Mouse (Mus musculus): ENCODE measurements around the gene Inpp5f. TPM values are rescaled to one million over a fixed set of nuclear protein-coding genes. Genes with fewer than 3 reads are reported as not detected.
A peak's percentile ranks its signal among the peaks of the same experiment; 100 is the strongest.
"Not testable (repeated sequence)": the region's sequence is repeated elsewhere in the genome, so short reads cannot be mapped to it uniquely, and the experiment has no call there.

Gene Inpp5f
- polyA plus RNA-seq, 1 experiment from 2014 or later, result 20.1 TPM

DNA sequence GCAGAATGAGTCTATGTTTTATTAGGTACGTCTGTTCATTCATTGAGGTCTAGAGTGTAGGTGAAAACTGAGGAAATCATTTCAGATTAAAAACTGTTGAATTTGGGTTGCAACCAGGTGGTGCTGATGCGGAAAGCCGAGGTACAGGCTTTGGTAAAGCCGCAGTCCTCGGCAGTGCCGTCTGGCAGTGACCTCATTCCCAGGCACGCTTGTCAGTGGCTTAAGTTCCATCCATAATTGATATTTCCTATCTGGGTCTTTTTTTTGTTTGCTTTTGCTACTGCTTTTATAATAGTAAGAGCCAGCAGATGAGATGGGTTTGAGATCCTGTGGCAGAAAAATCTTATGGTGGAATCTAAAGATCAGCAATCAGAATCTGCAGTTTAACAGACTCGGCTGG, 78.2 kb downstream of the Inpp5f start:
- peaks cover 30% of the 10 kb centered on the region for H3K9me3 ChIP-seq (ENCODE audit: control insufficient read depth, low read length)
- no peak overlapping the region for H3K27ac ChIP-seq (replicated peaks; ENCODE audit: low read depth, low read length)
- 81% methylated on average over 8 of the region's 8 CpGs for WGBS
- ATAC-seq (ENCODE audit: low read depth) (no peak), DNase-seq (ENCODE audit: low spot score) (no peak)
- no peak overlapping the region for H3K4me3 ChIP-seq (ENCODE audit: low read depth, low read length)
- peaks cover 71% of the 10 kb centered on the region for H3K36me3 ChIP-seq (ENCODE audit: control insufficient read depth, insufficient read depth, low read length)
- no peak overlapping the region for H3K4me2 ChIP-seq (ENCODE audit: low read depth, low read length)
- no peaks in the 10 kb centered on the region for H3K4me1 ChIP-seq (ENCODE audit: control insufficient read depth, insufficient read depth, low read length)
- no peaks in the 10 kb centered on the region for H3K27me3 ChIP-seq (replicated peaks; ENCODE audit: control insufficient read depth, insufficient read depth, low read length)
- no peak overlapping the region for H3K9ac ChIP-seq (ENCODE audit: low read depth, low read length)

DNA sequence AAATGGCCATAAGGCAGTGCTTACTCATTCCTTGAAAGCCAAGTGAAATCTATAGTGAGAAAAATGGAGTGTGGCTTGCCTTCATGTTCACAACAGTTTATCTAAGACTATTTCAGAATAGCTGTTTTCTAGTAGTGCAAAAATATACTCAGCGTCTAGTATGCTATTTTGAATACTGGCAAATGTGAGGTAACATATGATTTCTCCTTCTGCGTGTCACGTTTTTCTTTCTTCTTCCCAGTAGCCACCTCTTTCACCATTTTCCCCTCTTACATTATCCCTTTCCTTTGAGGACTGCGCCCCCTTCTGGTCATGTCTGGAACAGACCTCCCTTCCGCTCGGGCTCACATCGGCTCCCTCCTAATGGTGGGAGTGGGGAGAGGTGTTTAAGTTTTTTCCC, 78.9 kb downstream of the Inpp5f start:
- H3K36me3 ChIP-seq (ENCODE audit: control insufficient read depth, insufficient read depth, low read length), result peaks cover 71% of the 10 kb centered on the region

DNA sequence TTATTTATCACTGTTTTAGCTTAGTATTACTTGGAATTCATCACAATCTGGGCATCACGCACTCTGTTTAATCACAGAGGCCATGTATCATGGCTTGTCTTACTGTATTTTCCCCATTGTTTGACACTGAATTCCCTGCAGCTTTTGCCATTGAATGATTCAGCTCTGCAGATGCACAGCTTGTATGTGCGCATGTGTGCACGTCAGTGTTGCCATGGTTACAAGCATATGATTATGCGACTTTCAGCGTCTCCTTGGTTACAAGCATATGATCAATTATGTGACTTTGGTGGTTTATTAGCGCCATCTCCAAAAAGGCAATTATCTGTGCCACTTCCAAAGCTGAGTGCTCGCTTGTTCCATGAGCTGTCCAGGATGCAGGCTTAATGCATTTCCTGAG, 79.7 kb downstream of the Inpp5f start:
- H3K4me1 ChIP-seq (ENCODE audit: control insufficient read depth, insufficient read depth, low read length), result no peaks in the 10 kb centered on the region
- H3K4me2 ChIP-seq (ENCODE audit: low read depth, low read length), result no peak overlapping the region
- H3K4me3 ChIP-seq (ENCODE audit: low read depth, low read length), result no peak overlapping the region
- no peak overlapping the region for H3K27ac ChIP-seq (replicated peaks; ENCODE audit: low read depth, low read length)
- peaks cover 26% of the 10 kb centered on the region for H3K9me3 ChIP-seq (ENCODE audit: control insufficient read depth, low read length)
- ATAC-seq (ENCODE audit: low read depth), result 0 out of 2 replicates have a peak, but pooled peaks have one; percentile 23
- WGBS, result 77% methylated on average over 7 of the region's 7 CpGs
- peaks cover 71% of the 10 kb centered on the region for H3K36me3 ChIP-seq (ENCODE audit: control insufficient read depth, insufficient read depth, low read length)
- H3K9ac ChIP-seq (ENCODE audit: low read depth, low read length), result no peak overlapping the region
- DNase-seq (ENCODE audit: low spot score), result peak; percentile 15
- no peaks in the 10 kb centered on the region for H3K27me3 ChIP-seq (replicated peaks; ENCODE audit: control insufficient read depth, insufficient read depth, low read length)

More for the DNA sequence above, 78.9 kb downstream of the Inpp5f start:
- Histone ChIP-seq H3K9ac (ENCODE audit: low read depth, low read length) (no peak overlapping the region), H3K27me3 (replicated peaks; ENCODE audit: control insufficient read depth, insufficient read depth, low read length) (no peaks in the 10 kb centered on the region), H3K27ac (replicated peaks; ENCODE audit: low read depth, low read length) (no peak overlapping the region), H3K4me2 (ENCODE audit: low read depth, low read length) (no peak overlapping the region), H3K4me1 (ENCODE audit: control insufficient read depth, insufficient read depth, low read length) (no peaks in the 10 kb centered on the region), H3K4me3 (ENCODE audit: low read depth, low read length) (no peak overlapping the region), H3K9me3 (ENCODE audit: control insufficient read depth, low read length) (peaks cover 30% of the 10 kb centered on the region)
- WGBS, result 14% methylated on average over 7 of the region's 7 CpGs
- DNase-seq (ENCODE audit: low spot score), result peak; percentile 66
- peak; percentile 67; the same call in 1 of the 2 replicates for ATAC-seq (ENCODE audit: low read depth)

DNA sequence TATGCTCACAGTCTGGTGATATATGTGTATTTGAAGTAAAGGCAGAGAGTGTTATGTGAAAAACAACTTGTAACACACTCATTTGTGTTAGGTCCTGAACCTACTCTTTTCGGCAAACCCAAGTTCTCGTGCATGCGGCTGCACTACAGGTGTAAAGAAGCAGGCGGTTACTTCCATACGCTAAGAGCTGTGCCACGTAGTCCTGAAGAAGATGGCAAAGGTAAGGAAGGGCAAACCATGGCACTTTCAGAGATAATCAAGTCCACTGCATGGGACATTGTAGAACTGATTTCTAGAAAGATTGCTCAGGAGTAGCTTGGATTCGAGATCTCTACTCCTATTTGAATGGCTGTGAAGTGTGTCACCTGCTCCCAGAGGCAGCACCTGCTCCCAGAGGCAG, 81.0 kb downstream of the Inpp5f start:
- no peaks in the 10 kb centered on the region for H3K27me3 ChIP-seq (replicated peaks; ENCODE audit: control insufficient read depth, insufficient read depth, low read length)
- H3K36me3 ChIP-seq (ENCODE audit: control insufficient read depth, insufficient read depth, low read length), result peaks cover 68% of the 10 kb centered on the region
- 90% methylated on average over 7 of the region's 7 CpGs for WGBS
- H3K27ac ChIP-seq (replicated peaks; ENCODE audit: low read depth, low read length), result no peak overlapping the region
- H3K9me3 ChIP-seq (ENCODE audit: control insufficient read depth, low read length), result peaks cover 23% of the 10 kb centered on the region
- H3K4me3 ChIP-seq (ENCODE audit: low read depth, low read length), result no peak overlapping the region
- H3K4me1 ChIP-seq (ENCODE audit: control insufficient read depth, insufficient read depth, low read length), result no peaks in the 10 kb centered on the region
- H3K4me2 ChIP-seq (ENCODE audit: low read depth, low read length), result no peak overlapping the region
- ATAC-seq (ENCODE audit: low read depth), result no peak
- no peak for DNase-seq (ENCODE audit: low spot score)
- no peak overlapping the region for H3K9ac ChIP-seq (ENCODE audit: low read depth, low read length)

DNA sequence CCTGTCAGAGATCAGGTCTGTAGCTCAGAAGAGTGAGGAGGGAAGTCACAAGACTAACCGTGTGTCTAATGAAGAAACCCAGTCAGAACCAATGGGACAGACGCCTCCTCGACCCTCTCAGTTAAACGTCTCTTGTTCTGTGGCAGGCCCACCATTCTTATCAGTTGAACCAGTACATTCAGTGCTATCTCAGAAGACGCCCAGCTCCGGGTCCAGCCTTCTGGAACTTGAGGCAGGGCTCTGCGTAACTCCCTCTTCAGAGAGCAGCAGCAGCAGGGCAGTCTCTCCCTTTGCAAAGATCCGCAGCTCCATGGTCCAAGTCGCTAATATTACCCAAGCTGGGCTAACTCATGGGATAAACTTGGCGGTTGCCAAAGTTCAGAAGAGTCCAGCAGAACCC, 83.7 kb downstream of the Inpp5f start:
- Histone ChIP-seq H3K9ac (ENCODE audit: low read depth, low read length) (no peak overlapping the region), H3K4me3 (ENCODE audit: low read depth, low read length) (no peak overlapping the region), H3K9me3 (ENCODE audit: control insufficient read depth, low read length) (no peaks in the 10 kb centered on the region), H3K27me3 (replicated peaks; ENCODE audit: control insufficient read depth, insufficient read depth, low read length) (no peaks in the 10 kb centered on the region), H3K4me2 (ENCODE audit: low read depth, low read length) (no peak overlapping the region), H3K27ac (replicated peaks; ENCODE audit: low read depth, low read length) (no peak overlapping the region), H3K4me1 (ENCODE audit: control insufficient read depth, insufficient read depth, low read length) (no peaks in the 10 kb centered on the region), H3K36me3 (ENCODE audit: control insufficient read depth, insufficient read depth, low read length) (peaks cover 71% of the 10 kb centered on the region)
- DNase-seq (ENCODE audit: low spot score) (no peak), ATAC-seq (ENCODE audit: low read depth) (no peak)
- WGBS, result 91% methylated on average over 10 of the region's 10 CpGs

DNA sequence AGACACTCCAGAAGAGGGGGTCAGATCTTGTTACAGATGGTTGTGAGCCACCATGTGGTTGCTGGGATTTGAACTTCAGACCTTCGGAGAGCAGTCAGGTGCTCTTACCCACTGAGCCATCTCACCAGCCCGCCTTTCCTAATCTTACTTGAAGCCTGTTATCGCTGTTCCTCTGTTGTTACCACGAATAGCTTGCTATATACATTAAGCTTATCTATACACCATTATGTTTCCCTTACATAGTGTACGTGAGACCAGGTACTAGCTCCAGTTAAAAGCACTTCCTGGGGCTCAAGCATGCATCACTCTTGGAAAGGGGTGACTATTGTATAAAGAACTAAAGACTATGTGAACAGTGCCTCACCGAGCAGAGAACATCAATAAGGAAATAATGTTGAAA, 88.8 kb downstream of the Inpp5f start:
- peaks cover 94% of the 10 kb centered on the region for H3K36me3 ChIP-seq (ENCODE audit: control insufficient read depth, insufficient read depth, low read length)
- not testable (repeated sequence) for ATAC-seq (ENCODE audit: low read depth); H3K9me3 ChIP-seq (ENCODE audit: control insufficient read depth, low read length); H3K4me3 ChIP-seq (ENCODE audit: low read depth, low read length); H3K27me3 ChIP-seq (replicated peaks; ENCODE audit: control insufficient read depth, insufficient read depth, low read length); H3K4me2 ChIP-seq (ENCODE audit: low read depth, low read length); H3K4me1 ChIP-seq (ENCODE audit: control insufficient read depth, insufficient read depth, low read length); H3K27ac ChIP-seq (replicated peaks; ENCODE audit: low read depth, low read length); H3K9ac ChIP-seq (ENCODE audit: low read depth, low read length); DNase-seq (ENCODE audit: low spot score)
- WGBS, result 88% methylated on average over 6 of the region's 6 CpGs

DNA sequence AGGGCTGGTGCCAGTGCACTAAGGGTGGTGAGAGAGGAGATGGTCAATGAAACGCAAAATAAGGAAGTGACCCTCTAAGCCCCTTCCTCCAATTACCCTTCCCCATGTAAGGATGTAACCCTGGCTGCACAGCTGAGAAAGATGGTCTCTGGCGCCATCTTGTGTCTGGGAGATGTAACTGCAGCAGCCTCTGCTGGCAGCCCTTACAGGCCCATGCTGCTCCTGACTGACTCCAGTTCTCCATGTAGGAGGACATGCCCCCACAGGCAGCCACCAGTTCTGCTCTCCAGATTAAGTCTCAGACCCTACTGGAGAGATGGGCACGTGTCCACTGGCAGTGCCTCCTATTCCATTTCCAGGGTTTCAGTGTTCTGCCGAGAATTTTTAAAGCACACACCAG, 94.6 kb downstream of the Inpp5f start:
- Histone ChIP-seq H3K4me2 (ENCODE audit: low read depth, low read length) (no peak overlapping the region), H3K27ac (replicated peaks; ENCODE audit: low read depth, low read length) (no peak overlapping the region), H3K4me3 (ENCODE audit: low read depth, low read length) (no peak overlapping the region), H3K4me1 (ENCODE audit: control insufficient read depth, insufficient read depth, low read length) (no peaks in the 10 kb centered on the region), H3K36me3 (ENCODE audit: control insufficient read depth, insufficient read depth, low read length) (peaks cover 95% of the 10 kb centered on the region), H3K9ac (ENCODE audit: low read depth, low read length) (no peak overlapping the region), H3K9me3 (ENCODE audit: control insufficient read depth, low read length) (no peaks in the 10 kb centered on the region), H3K27me3 (replicated peaks; ENCODE audit: control insufficient read depth, insufficient read depth, low read length) (no peaks in the 10 kb centered on the region)
- peak; percentile 85 for ATAC-seq (ENCODE audit: low read depth)
- WGBS, result 21% methylated on average over 4 of the region's 4 CpGs
- DNase-seq (ENCODE audit: low spot score), result peak; percentile 61

DNA sequence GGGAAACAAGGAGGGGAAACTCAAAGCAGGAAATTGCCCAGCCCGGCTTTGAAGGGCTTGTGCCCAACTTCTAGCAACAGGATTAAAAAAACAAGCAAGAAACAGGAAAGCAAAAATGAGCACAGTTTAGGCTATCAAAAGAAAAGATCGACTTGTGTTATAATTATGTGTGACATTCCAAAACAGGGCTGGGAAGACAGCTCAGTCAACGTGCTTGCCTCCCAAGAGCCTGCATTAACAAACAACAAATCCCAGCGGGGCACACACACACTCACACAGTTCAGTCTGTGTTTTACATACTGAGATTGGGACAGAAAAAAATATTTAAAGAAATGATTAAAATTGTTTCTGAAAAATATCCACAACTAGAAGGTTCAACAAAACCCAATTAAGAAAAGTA, 106.9 kb downstream of the Inpp5f start:
- 67% methylated on average over 4 of the region's 4 CpGs for WGBS
- Histone ChIP-seq H3K4me1 (ENCODE audit: control insufficient read depth, insufficient read depth, low read length) (no peaks in the 10 kb centered on the region), H3K27me3 (replicated peaks; ENCODE audit: control insufficient read depth, insufficient read depth, low read length) (no peaks in the 10 kb centered on the region), H3K36me3 (ENCODE audit: control insufficient read depth, insufficient read depth, low read length) (peaks cover 88% of the 10 kb centered on the region), H3K4me2 (ENCODE audit: low read depth, low read length) (no peak overlapping the region), H3K27ac (replicated peaks; ENCODE audit: low read depth, low read length) (no peak overlapping the region), H3K9me3 (ENCODE audit: control insufficient read depth, low read length) (no peaks in the 10 kb centered on the region), H3K9ac (ENCODE audit: low read depth, low read length) (no peak overlapping the region), H3K4me3 (ENCODE audit: low read depth, low read length) (no peak overlapping the region)
- no peak for ATAC-seq (ENCODE audit: low read depth)
- no peak for DNase-seq (ENCODE audit: low spot score)

DNA sequence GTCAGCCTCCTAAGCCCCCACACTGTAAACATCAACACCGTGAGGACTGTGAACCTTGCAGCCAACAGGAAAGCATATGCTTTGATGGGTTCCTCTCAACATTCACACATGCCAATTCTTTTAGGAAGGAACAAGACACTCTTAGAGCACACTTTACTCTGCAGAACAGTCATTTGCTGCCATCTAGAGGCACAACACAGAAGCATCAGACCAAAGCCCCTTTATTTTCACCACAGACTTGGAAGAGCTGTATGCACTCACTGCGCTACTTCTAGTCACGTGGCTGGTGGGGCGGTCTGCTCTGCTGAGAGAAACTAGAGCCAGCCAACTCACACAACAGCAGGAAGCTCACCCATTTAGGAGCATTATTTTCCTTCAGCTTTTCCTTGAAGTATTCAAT, 113.6 kb downstream of the Inpp5f start:
- Histone ChIP-seq H3K27me3 (replicated peaks; ENCODE audit: control insufficient read depth, insufficient read depth, low read length) (no peaks in the 10 kb centered on the region), H3K9ac (ENCODE audit: low read depth, low read length) (no peak overlapping the region), H3K9me3 (ENCODE audit: control insufficient read depth, low read length) (no peaks in the 10 kb centered on the region), H3K36me3 (ENCODE audit: control insufficient read depth, insufficient read depth, low read length) (peaks cover 30% of the 10 kb centered on the region), H3K4me2 (ENCODE audit: low read depth, low read length) (no peak overlapping the region), H3K4me1 (ENCODE audit: control insufficient read depth, insufficient read depth, low read length) (no peaks in the 10 kb centered on the region), H3K27ac (replicated peaks; ENCODE audit: low read depth, low read length) (no peak overlapping the region), H3K4me3 (ENCODE audit: low read depth, low read length) (no peak overlapping the region)
- peak; percentile 95 for ATAC-seq (ENCODE audit: low read depth)
- 32% methylated on average over 4 of the region's 4 CpGs for WGBS
- DNase-seq (ENCODE audit: low spot score), result peak; percentile 93

Data from embryonic facial prominence, embryonic 14.5 days (tissue).